Comparison of ENCODE assay signal across 8 mouse cellular contexts in the genomic region with DNA sequence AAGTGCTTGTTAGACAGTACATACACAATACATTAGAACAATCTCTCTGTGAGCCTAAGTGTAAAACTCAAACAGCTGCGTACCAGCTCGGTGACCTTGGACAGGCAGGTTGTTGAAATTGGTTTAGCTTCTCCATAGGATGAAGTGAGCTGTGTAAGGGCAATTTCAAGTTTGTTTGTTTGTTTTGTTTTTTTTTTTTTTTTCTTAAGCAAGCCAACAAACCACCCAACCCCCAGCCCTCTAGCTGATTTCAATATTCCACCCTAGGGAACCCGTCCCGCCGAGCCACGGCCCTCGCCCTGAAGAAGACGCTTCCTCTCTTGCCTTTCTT. TPM values are rescaled to one million over a fixed set of nuclear protein-coding genes. Genes with fewer than 3 reads are reported as not detected.
A peak's percentile ranks its signal among the peaks of the same experiment; 100 is the strongest.
DNase-seq lines count a peak whose midpoint lies in the region; ATAC-seq and TF ChIP-seq lines count a peak whose summit lies in the region.

No protein-coding gene starts in this region.

- no peaks in the 10 kb centered on the region; the same call in 1 of the 2 replicates for H3K9me3 ChIP-seq in kidney, embryonic 16.5 days (ENCODE audit: low read length)
- no peaks in the 10 kb centered on the region for H3K9me3 ChIP-seq in hindbrain, embryonic 14.5 days (ENCODE audit: control insufficient read depth, low read length)
- no peaks in the 10 kb centered on the region for H3K9me3 ChIP-seq in midbrain, embryonic 14.5 days (ENCODE audit: control insufficient read depth, low read length)

- no peak for ATAC-seq in kidney, embryonic 16.5 days (ENCODE audit: low FRiP score, low TSS enrichment)
- ATAC-seq in hindbrain, embryonic 14.5 days (ENCODE audit: low FRiP score), result no peak
- ATAC-seq in midbrain, embryonic 14.5 days (ENCODE audit: low FRiP score, low TSS enrichment), result no peak; the same call in 1 of the 2 replicates

- H3K4me3 ChIP-seq in kidney, embryonic 16.5 days (ENCODE audit: low read length), result peak overlapping the region; percentile 68
- H3K4me3 ChIP-seq in cortical plate, adult 2 months (ENCODE audit: insufficient read depth, low read length), result peak overlapping the region; percentile 60; the same call in 1 of the 2 replicates
- H3K4me3 ChIP-seq in hindbrain, embryonic 14.5 days (replicated peaks; ENCODE audit: low read length), result peak overlapping the region; percentile 87
- H3K4me3 ChIP-seq in midbrain, embryonic 14.5 days (replicated peaks; ENCODE audit: low read depth, low read length), result peak overlapping the region; percentile 68

- no peak overlapping the region for H3K9ac ChIP-seq in kidney, embryonic 16.5 days (replicated peaks; ENCODE audit: low read length)
- H3K9ac ChIP-seq in hindbrain, embryonic 14.5 days, result peak overlapping the region; percentile 76
- H3K9ac ChIP-seq in midbrain, embryonic 14.5 days (replicated peaks; ENCODE audit: low read length), result peak overlapping the region; percentile 76; the same call in 1 of the 2 replicates

- 18% methylated on average over 8 of the region's 8 CpGs for WGBS in kidney, embryonic 16.5 days
- 18% methylated on average over 8 of the region's 8 CpGs for WGBS in hindbrain, embryonic 14.5 days
- WGBS in midbrain, embryonic 14.5 days, result 23% methylated on average over 8 of the region's 8 CpGs

- no peak for TF ChIP-seq CTCF in cortical plate, adult 2 months (IDR thresholded peaks at IDR 0.05; ENCODE audit: extremely low read depth, insufficient read depth, low read length)

- peak overlapping the region; percentile 80 for H3K4me2 ChIP-seq in kidney, embryonic 16.5 days (replicated peaks; ENCODE audit: low read depth, low read length)
- H3K4me2 ChIP-seq in hindbrain, embryonic 14.5 days (replicated peaks), result peak overlapping the region; percentile 63
- peak overlapping the region; percentile 79 for H3K4me2 ChIP-seq in midbrain, embryonic 14.5 days (ENCODE audit: low read length)

- H3K27me3 ChIP-seq in kidney, embryonic 16.5 days (ENCODE audit: insufficient read depth, low read length), result no peaks in the 10 kb centered on the region
- H3K27me3 ChIP-seq in hindbrain, embryonic 14.5 days (ENCODE audit: control insufficient read depth, insufficient read depth, low read length), result no peaks in the 10 kb centered on the region
- no peaks in the 10 kb centered on the region for H3K27me3 ChIP-seq in midbrain, embryonic 14.5 days (ENCODE audit: control insufficient read depth, insufficient read depth, low read length)

- no peak for DNase-seq in kidney, postnatal 10 days
- no peak for DNase-seq in hindbrain, embryonic 14.5 days (ENCODE audit: low spot score)
- no peak for DNase-seq in midbrain, embryonic 14.5 days
- no peak for DNase-seq in left cerebral cortex, adult 8-10 months (ENCODE audit: low spot score in 2 of 2)
- DNase-seq in B cell, adult 2 months, result no peak
- DNase-seq in ovary, postnatal 10 days (ENCODE audit: low spot score), result no peak

- H3K4me1 ChIP-seq in kidney, embryonic 16.5 days (ENCODE audit: insufficient read depth, low read length), result no peaks in the 10 kb centered on the region
- H3K4me1 ChIP-seq in cortical plate, adult 2 months (ENCODE audit: control insufficient read depth, insufficient read depth, low read length), result peaks cover 4% of the 10 kb centered on the region
- H3K4me1 ChIP-seq in hindbrain, embryonic 14.5 days (replicated peaks; ENCODE audit: control insufficient read depth, insufficient read depth, low read length), result peaks cover 15% of the 10 kb centered on the region; the same call in 1 of the 2 replicates
- H3K4me1 ChIP-seq in midbrain, embryonic 14.5 days (ENCODE audit: control insufficient read depth, insufficient read depth, low read length), result peaks cover 19% of the 10 kb centered on the region

- TF ChIP-seq POLR2A in cortical plate, adult 2 months (IDR thresholded peaks at IDR 0.05; ENCODE audit: extremely low read depth, insufficient read depth, low read length), result no peak

- H3K27ac ChIP-seq in kidney, embryonic 16.5 days (ENCODE audit: low read length), result no peak overlapping the region
- no peak overlapping the region for H3K27ac ChIP-seq in cortical plate, adult 2 months (ENCODE audit: insufficient read depth, low read length)
- peak overlapping the region; percentile 74; the same call in 1 of the 2 replicates for H3K27ac ChIP-seq in hindbrain, embryonic 14.5 days
- no peak overlapping the region; the same call in 1 of the 2 replicates for H3K27ac ChIP-seq in midbrain, embryonic 14.5 days (replicated peaks; ENCODE audit: low read depth, low read length)

- H3K36me3 ChIP-seq in kidney, embryonic 16.5 days (ENCODE audit: insufficient read depth, low read length), result no peaks in the 10 kb centered on the region
- H3K36me3 ChIP-seq in hindbrain, embryonic 14.5 days (replicated peaks; ENCODE audit: control insufficient read depth, insufficient read depth), result no peaks in the 10 kb centered on the region
- H3K36me3 ChIP-seq in midbrain, embryonic 14.5 days (ENCODE audit: control insufficient read depth, insufficient read depth, low read length), result no peaks in the 10 kb centered on the region

RNA-seq across cellular contexts. Expression of a gene that starts 0.4 kb away (rescaled TPM):
- 5.7 and 7.8 TPM in 2 replicates for polyA plus RNA-seq in kidney, embryonic 16.5 days (2015; fragmentation: Nextera tagmentation; extraction: Ambion mirVana)
- polyA plus RNA-seq in cortical plate, adult 2 months (2012; rRNA removed), result 78.6 and 79.3 TPM in 2 replicates
- 58.8 and 66.7 TPM in 2 replicates for polyA plus RNA-seq in hindbrain, embryonic 14.5 days (2014; fragmentation: Nextera tagmentation; extraction: Ambion mirVana)
- 65.9 and 68.5 TPM in 2 replicates for polyA plus RNA-seq in midbrain, embryonic 14.5 days (2014; fragmentation: Nextera tagmentation; extraction: Ambion mirVana)
- total RNA-seq in left cerebral cortex, adult 8-10 months (2022), result 100 to 1,000 TPM; 162 to 210 (median 176) TPM
